Mouse (Mus musculus) naive thymus-derived CD4-positive, alpha-beta T cell, adult 2 months (primary cell): ENCODE data around the gene Vmn1r177.
"Not testable (repeated sequence)": the region's sequence is repeated elsewhere in the genome, so short reads cannot be mapped to it uniquely, and the experiment has no call there.

Experiments used
- DNase-seq: peaks from one replicate; pipeline ENCODE4 v3.0.0-alpha.2; 2011; ENCODE audit warnings: low read depth

Vmn1r177 gene

DNA sequence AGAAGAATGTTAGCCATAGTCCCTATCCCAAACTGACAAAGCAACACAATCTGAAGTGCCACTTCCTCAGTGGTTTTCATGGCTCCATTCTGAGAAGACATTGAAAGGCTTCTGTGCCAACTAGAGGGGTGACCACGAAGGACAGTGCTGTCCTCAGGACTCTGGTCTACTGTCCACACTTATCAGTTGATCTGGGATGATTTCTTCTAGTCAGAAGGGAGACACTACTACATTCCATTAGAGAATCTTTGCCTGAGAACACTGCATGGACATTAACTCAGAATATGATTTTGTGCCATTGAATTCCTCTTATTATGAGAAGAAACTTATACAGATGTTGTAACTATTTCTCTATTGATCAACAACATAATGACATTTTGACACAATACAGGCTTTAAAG is at the start of gene Vmn1r177:
Gene Vmn1r177 (minus strand): TSS at position 101 of the 400 bp plus-strand sequence.
- DNase-seq: not testable (repeated sequence)

DNA sequence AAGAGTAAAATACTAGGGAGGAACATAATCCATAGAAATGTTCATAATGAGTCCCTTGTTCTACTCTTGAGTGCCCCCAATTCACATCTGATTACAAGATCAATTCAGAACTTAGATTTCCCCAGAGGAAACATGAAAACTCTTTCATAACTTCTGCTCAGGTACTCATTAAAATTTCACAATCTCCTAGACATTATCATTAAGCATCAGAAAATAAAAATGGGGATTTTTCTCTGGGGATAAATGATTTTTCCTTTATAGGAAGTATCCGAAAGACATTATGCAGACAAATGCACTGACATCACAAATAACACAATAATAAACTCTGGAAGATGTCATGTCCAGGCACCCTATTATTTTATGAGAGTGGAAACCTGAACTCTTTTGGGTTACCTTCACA is 25.5 kb upstream of the Vmn1r177 start, which contains the start of gene Vmn1r178:
Gene Vmn1r178 (plus strand): TSS at position 301 of the 400 bp plus-strand sequence.
- DNase-seq: no peak

DNA sequence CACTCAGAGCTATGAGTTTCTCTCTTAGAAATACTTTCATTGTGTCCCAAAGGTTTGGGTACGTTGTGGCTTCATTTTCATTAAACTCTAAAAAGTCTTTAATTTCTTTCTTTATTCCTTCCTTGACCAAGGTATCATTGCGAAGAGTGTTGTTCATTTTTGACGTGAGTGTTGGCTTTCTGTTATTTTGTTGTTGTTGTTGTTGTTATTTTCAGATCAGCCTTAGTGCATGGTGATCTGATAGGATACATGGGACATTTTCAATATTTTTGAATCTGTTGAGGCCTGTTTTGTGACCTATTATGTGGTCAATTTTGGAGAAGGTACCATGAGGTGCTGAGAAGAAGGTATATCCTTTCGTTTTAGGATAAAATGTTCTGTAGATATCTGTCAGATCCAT is 10.7 kb upstream of the Vmn1r177 start:
- DNase-seq: not testable (repeated sequence)

DNA sequence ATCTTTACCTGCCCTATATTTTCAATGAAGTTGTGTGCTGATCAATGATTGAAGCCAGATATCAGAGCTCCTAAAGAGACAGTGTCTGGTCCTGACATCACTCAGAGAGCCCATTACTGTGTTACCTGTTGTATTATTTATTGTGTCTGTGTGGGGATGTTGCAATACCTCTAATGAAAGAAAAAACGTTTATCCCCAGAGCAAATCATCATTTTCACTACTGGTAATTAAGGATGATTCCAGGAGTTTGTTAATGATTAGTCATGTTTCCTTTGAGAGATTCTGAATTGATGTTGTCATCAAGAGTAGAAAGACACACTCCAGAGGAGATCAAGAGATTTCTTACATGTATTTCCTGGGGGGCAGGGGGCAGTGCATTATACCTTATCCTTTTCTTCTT is 29.0 kb downstream of the Vmn1r177 start, which contains the start of gene Vmn1r176:
Gene Vmn1r176 (minus strand): TSS at position 101 of the 400 bp plus-strand sequence.
- DNase-seq: not testable (repeated sequence)
